Mouse (Mus musculus) CH12.LX (cell line): ENCODE data around the gene Gpr33. TPM values are rescaled to one million over a fixed set of nuclear protein-coding genes. Genes with fewer than 3 reads are reported as not detected.

Experiments
- DNase-seq: peaks from one replicate; pipeline ENCODE4 v3.0.0-alpha.2; 2013; ENCODE audit errors: extremely low read depth
- H3K27ac ChIP-seq: 2 replicates; pipeline ENCODE4 v1.5.1; 2012; ENCODE audit warnings: low read depth, mild to moderate bottlenecking, control low read depth, moderate library complexity; ENCODE audit not compliant: insufficient read depth
- H3K27me3 ChIP-seq: replicated peaks from 2 replicates; pipeline ENCODE3; 2012; ENCODE audit warnings: inconsistent platforms
- H3K36me3 ChIP-seq, 2 experiments: replicated peaks in 1 of 2; 2 replicates each; pipeline versions ENCODE3 to v1.6.1; 2012; ENCODE audit warnings: inconsistent platforms in 1 of 2, low read length in 1 of 2, mild to moderate bottlenecking in 1 of 2, mixed read lengths in 1 of 2, moderate library complexity in 1 of 2; ENCODE audit not compliant: control insufficient read depth in 1 of 2, insufficient read depth in 1 of 2
- H3K4me1 ChIP-seq, 2 experiments: 2 replicates each; pipeline ENCODE4 v1.6.1; 2012; ENCODE audit warnings: inconsistent platforms in 1 of 2, moderate library complexity in 1 of 2; ENCODE audit not compliant: insufficient read depth in 2 of 2, control insufficient read depth in 1 of 2
- H3K4me2 ChIP-seq: 2 replicates; pipeline ENCODE4 v1.6.1; 2012; ENCODE audit warnings: low read depth, mild to moderate bottlenecking, control low read depth; ENCODE audit not compliant: poor library complexity, insufficient read depth, severe bottlenecking
- H3K4me3 ChIP-seq, 3 experiments: fragments of 150-350 bp in 1 of 3; sonication (generic) in 1 of 3; replicated peaks in 1 of 3; 2 replicates each; pipeline versions ENCODE3 to v1.5.1; 2011 to 2012; ENCODE audit warnings: low read depth in 2 of 3, low read length in 2 of 3, mild to moderate bottlenecking in 2 of 3, moderate library complexity in 2 of 3, control low read depth in 1 of 3, improper control_type of control experiment in 1 of 3, inconsistent platforms in 1 of 3, mixed read lengths in 1 of 3; ENCODE audit not compliant: poor library complexity in 1 of 3
- H3K79me2 ChIP-seq: replicated peaks from 2 replicates; pipeline ENCODE4 v1.6.1; 2012; ENCODE audit warnings: mild to moderate bottlenecking, moderate library complexity; ENCODE audit not compliant: control insufficient read depth, poor library complexity, insufficient read depth, severe bottlenecking; ENCODE audit errors: extremely low read depth
- H3K9ac ChIP-seq: 2 replicates; pipeline ENCODE4 v1.6.1; 2012; ENCODE audit warnings: low read depth, mild to moderate bottlenecking, control low read depth, moderate library complexity; ENCODE audit not compliant: insufficient read depth
- H3K9me3 ChIP-seq: replicated peaks from 2 replicates; pipeline ENCODE3; 2012; ENCODE audit warnings: low read length, inconsistent platforms, mixed read lengths
- BHLHE40 ChIP-seq: IDR thresholded peaks from 2 replicates; pipeline ENCODE4 v1.6.1; 2011; ENCODE audit warnings: mild to moderate bottlenecking, low read depth, low read length, improper control_type of control experiment
- CHD2 ChIP-seq: IDR thresholded peaks from 2 replicates; pipeline ENCODE4 v1.6.1; 2011; ENCODE audit warnings: low read length, improper control_type of control experiment
- CTCF ChIP-seq, 2 experiments: IDR thresholded peaks in 1 of 2; conservative IDR thresholded peaks in 1 of 2; 2 replicates each; pipeline ENCODE4 v1.5.1; 2011 to 2012; ENCODE audit warnings: low read depth in 2 of 2, low read length in 2 of 2, improper control_type of control experiment in 1 of 2, inconsistent platforms in 1 of 2, mild to moderate bottlenecking in 1 of 2, moderate library complexity in 1 of 2
- IRF4 ChIP-seq: IDR thresholded peaks from 2 replicates; pipeline ENCODE4 v1.6.1; 2014; ENCODE audit warnings: low read depth, mild to moderate bottlenecking, inconsistent platforms, low read length, improper control_type of control experiment
- JUN ChIP-seq: IDR thresholded peaks from 2 replicates; pipeline ENCODE4 v1.6.1; 2011; ENCODE audit warnings: low read depth, mild to moderate bottlenecking, low read length, improper control_type of control experiment, moderate library complexity; ENCODE audit not compliant: insufficient read depth
- KAT2A ChIP-seq: IDR thresholded peaks from 2 replicates; pipeline ENCODE4 v1.6.1; 2012; ENCODE audit warnings: low read length, improper control_type of control experiment, inconsistent platforms; ENCODE audit not compliant: insufficient replicate concordance
- NRF1 ChIP-seq: IDR thresholded peaks from 2 replicates; pipeline ENCODE4 v1.6.1; 2014; ENCODE audit warnings: low read depth, mild to moderate bottlenecking, inconsistent platforms, low read length, improper control_type of control experiment, moderate library complexity
- PAX5 ChIP-seq: IDR thresholded peaks from 2 replicates; pipeline ENCODE4 v1.6.1; 2012; ENCODE audit warnings: low read length, inconsistent platforms, mixed read lengths
- POLR2AphosphoS2 ChIP-seq: IDR thresholded peaks from 2 replicates; pipeline ENCODE4 v1.6.1; 2011; ENCODE audit warnings: low read depth, low read length, improper control_type of control experiment
- RAD21 ChIP-seq: IDR thresholded peaks from 2 replicates; pipeline ENCODE4 v1.6.1; 2011; ENCODE audit warnings: low read depth, mild to moderate bottlenecking, low read length, improper control_type of control experiment, moderate library complexity
- SMC3 ChIP-seq: IDR thresholded peaks from 2 replicates; pipeline ENCODE4 v1.6.1; 2011; ENCODE audit warnings: low read depth, low read length, improper control_type of control experiment
- TCF12 ChIP-seq: IDR thresholded peaks from 2 replicates; pipeline ENCODE4 v1.6.1; 2014; ENCODE audit warnings: low read depth, mild to moderate bottlenecking, inconsistent platforms, low read length, improper control_type of control experiment
- UBTF ChIP-seq: IDR thresholded peaks from 2 replicates; pipeline ENCODE4 v1.6.1; 2012; ENCODE audit warnings: low read depth, mild to moderate bottlenecking, inconsistent platforms, low read length, improper control_type of control experiment, moderate library complexity
- USF1 ChIP-seq: IDR thresholded peaks from 2 replicates; pipeline ENCODE4 v1.6.1; 2014; ENCODE audit warnings: low read depth, mild to moderate bottlenecking, inconsistent platforms, low read length, improper control_type of control experiment
- ZC3H11A ChIP-seq: IDR thresholded peaks from 2 replicates; pipeline ENCODE4 v1.6.1; 2012; ENCODE audit warnings: low read depth, mild to moderate bottlenecking, inconsistent platforms, low read length, improper control_type of control experiment
- ZMIZ1 ChIP-seq: IDR thresholded peaks from 2 replicates; pipeline ENCODE4 v1.6.1; 2012; ENCODE audit warnings: low read depth, mild to moderate bottlenecking, inconsistent platforms, low read length, improper control_type of control experiment
- ZNF384 ChIP-seq: IDR thresholded peaks from 2 replicates; pipeline ENCODE4 v1.6.1; 2012; ENCODE audit warnings: low read depth, low read length, improper control_type of control experiment, inconsistent platforms
- dilution Hi-C: fragments of 300-500 bp; cut with MboI; formaldehyde crosslinking; loops from 2 replicates; pipeline ENCODE4 v1.14.3; 2020; ENCODE audit warnings: low sequenced_read_pairs; ENCODE audit not compliant: extremely low pct_unique_long_range_greater_than_20kb, extremely low pct_ligation_motif_present
- in situ Hi-C: fragments of 300-500 bp; cut with MboI; formaldehyde crosslinking; loops from 3 replicates; pipeline ENCODE4 v1.14.3; 2019; ENCODE audit warnings: low sequenced_read_pairs, low pct_ligation_motif_present, low pct_unique_long_range_greater_than_20kb, mixed read lengths
- polyA plus RNA-seq: library from polyadenylated mRNA; unstranded; fragments of >175 nt; gene quantifications from 2 replicates; pipeline ENCODE4 v1.2.1, GENCODE M21; 2012; ENCODE audit warnings: low read depth; ENCODE audit not compliant: insufficient read length
- total RNA-seq, 2 experiments: library from RNA; depleted of rRNA; stranded (reverse); fragments of 300-350 nt in 1 of 2; fragments of >200 nt in 1 of 2; gene quantifications; 2 replicates each; pipeline ENCODE4 v1.2.3; 2012 to 2014

The Gpr33 gene
- total and polyA plus RNA-seq, 3 experiments, result not detected

DNA sequence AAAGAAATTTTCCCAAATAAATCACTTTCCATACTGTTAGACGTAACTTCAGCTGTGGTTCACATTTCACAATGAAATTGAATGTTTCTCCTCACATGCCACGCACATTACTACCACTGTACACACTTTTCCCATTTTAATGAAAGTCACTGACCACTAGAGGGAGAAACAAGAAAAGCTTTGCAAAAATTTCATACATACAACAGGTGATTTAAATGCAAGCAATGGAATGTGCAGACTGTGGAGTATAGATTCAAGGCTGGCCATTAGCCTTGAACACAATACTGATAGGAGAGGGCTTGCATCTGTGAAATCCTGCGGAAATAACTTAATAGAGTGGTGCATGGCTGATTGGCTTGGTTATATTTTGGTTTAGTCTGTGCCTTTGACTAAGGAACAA is 10.5 kb upstream of the Gpr33 start:
- no peaks in the 10 kb centered on the region for H3K79me2 ChIP-seq
- H3K4me1 ChIP-seq, result peaks cover 0 to 6% of the 10 kb centered on the region in 2 experiments; a peak in 2 of 4 replicates
- H3K4me3 ChIP-seq, result no peak overlapping the region
- peak; percentile 25 for DNase-seq
- H3K36me3 ChIP-seq, result no peaks in the 10 kb centered on the region
- in situ Hi-C loops (loop anchor here (25.0 kb wide), 1 partner anchor 449 kb away; no protein-coding TSS in a partner anchor), dilution Hi-C loops (no loop called here)
- no peaks in the 10 kb centered on the region for H3K9me3 ChIP-seq
- no peaks in the 10 kb centered on the region for H3K27me3 ChIP-seq
- no peak overlapping the region for H3K9ac ChIP-seq
- TF ChIP-seq ZC3H11A (0 out of 2 replicates have a peak, but pooled peaks have one; percentile 20), POLR2AphosphoS2 (no peak), RAD21 (peak; percentile 74), ZNF384 (peak; percentile 53), CHD2 (no peak), IRF4 (no peak), NRF1 (no peak), KAT2A (no peak), BHLHE40 (peak; percentile 53), USF1 (no peak), SMC3 (peak; percentile 63), CTCF (conservative IDR thresholded peaks at IDR 0.05 in 1 of 2, IDR thresholded peaks at IDR 0.05 in 1 of 2; ENCODE audit: low read depth in 2 of 2, low read length in 2 of 2) (peak in 1 of 2 experiments; percentile 65; a peak in 2 of 4 replicates)
- H3K27ac ChIP-seq, result no peak overlapping the region
- no peak overlapping the region for H3K4me2 ChIP-seq

DNA sequence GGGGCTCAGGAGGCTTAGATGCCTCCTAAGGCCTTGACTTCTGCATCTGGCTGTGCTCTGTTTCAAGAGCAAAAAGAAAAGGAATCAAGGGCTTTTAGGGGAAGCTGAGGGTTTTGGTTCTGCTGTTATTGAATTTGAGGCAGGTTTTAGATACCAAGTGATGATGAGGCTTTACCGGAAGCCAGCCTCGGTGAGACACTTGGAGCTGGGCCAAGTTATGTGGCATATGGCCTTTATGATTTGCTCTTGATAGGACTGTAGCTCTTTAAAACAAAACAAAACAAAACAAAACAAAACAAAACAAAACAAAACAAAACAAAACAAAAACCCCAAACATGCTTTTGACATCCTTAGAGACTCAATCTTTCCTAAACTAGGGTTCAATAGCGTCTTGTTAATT is 7.1 kb upstream of the Gpr33 start:
- DNase-seq, result no peak
- Histone ChIP-seq H3K36me3 (no peaks in the 10 kb centered on the region), H3K27me3 (no peaks in the 10 kb centered on the region), H3K4me2 (no peak overlapping the region), H3K4me3 (no peak overlapping the region), H3K9me3 (no peaks in the 10 kb centered on the region), H3K79me2 (no peaks in the 10 kb centered on the region), H3K4me1 (peaks cover 0 to 14% of the 10 kb centered on the region in 2 experiments; a peak in 2 of 4 replicates), H3K27ac (no peak overlapping the region), H3K9ac (no peak overlapping the region)
- dilution Hi-C loops, result no loop called here
- no peak for TF ChIP-seq TCF12
- TF ChIP-seq ZC3H11A, result no peak
- TF ChIP-seq KAT2A, result no peak
- no peak for TF ChIP-seq ZMIZ1
- no peak for TF ChIP-seq PAX5
- no peak for TF ChIP-seq CHD2
- no peak for TF ChIP-seq NRF1
- no peak for TF ChIP-seq UBTF
- TF ChIP-seq SMC3, result no peak
- TF ChIP-seq JUN, result no peak
- no peak for TF ChIP-seq BHLHE40
- in situ Hi-C loops, result loop anchor here (25.0 kb wide), 1 partner anchor 452 kb away; no protein-coding TSS in a partner anchor
